Mouse (Mus musculus) CH12.LX (cell line): Measurements from ENCODE around the gene Pmepa1.

ENCODE experiments used
- CTCF ChIP-seq, 2 experiments: IDR thresholded peaks in 1 of 2; conservative IDR thresholded peaks in 1 of 2; 2 replicates each; pipeline ENCODE4 v1.5.1; 2011 to 2012; ENCODE audit warnings: low read depth in 2 of 2, low read length in 2 of 2, improper control_type of control experiment in 1 of 2, inconsistent platforms in 1 of 2, mild to moderate bottlenecking in 1 of 2, moderate library complexity in 1 of 2
- E2F4 ChIP-seq: IDR thresholded peaks from 2 replicates; pipeline ENCODE4 v1.6.1; 2011; ENCODE audit warnings: low read depth, low read length, improper control_type of control experiment; ENCODE audit not compliant: insufficient replicate concordance
- EP300 ChIP-seq: IDR thresholded peaks from 2 replicates; pipeline ENCODE4 v1.6.1; 2011; ENCODE audit warnings: low read length, improper control_type of control experiment
- GABPA ChIP-seq: IDR thresholded peaks from 2 replicates; pipeline ENCODE4 v1.6.1; 2012; ENCODE audit warnings: low read depth, low read length, improper control_type of control experiment, inconsistent platforms; ENCODE audit not compliant: insufficient replicate concordance
- HCFC1 ChIP-seq: IDR thresholded peaks from 2 replicates; pipeline ENCODE4 v1.6.1; 2012; ENCODE audit warnings: low read depth, mild to moderate bottlenecking, inconsistent platforms, low read length, improper control_type of control experiment
- JUND ChIP-seq: conservative IDR thresholded peaks from 2 replicates; pipeline ENCODE4 v1.6.1; 2011; ENCODE audit warnings: low read depth, low read length, improper control_type of control experiment
- MAFK ChIP-seq: IDR thresholded peaks from 2 replicates; pipeline ENCODE4 v1.6.1; 2011; ENCODE audit warnings: low read length, improper control_type of control experiment; ENCODE audit not compliant: insufficient replicate concordance
- MAX ChIP-seq: IDR thresholded peaks from 2 replicates; pipeline ENCODE4 v1.6.1; 2011; ENCODE audit warnings: low read length, improper control_type of control experiment
- NRF1 ChIP-seq: IDR thresholded peaks from 2 replicates; pipeline ENCODE4 v1.6.1; 2014; ENCODE audit warnings: low read depth, mild to moderate bottlenecking, inconsistent platforms, low read length, improper control_type of control experiment, moderate library complexity
- POLR2A ChIP-seq: IDR thresholded peaks from 2 replicates; pipeline ENCODE4 v1.6.1; 2011; ENCODE audit warnings: low read depth, mild to moderate bottlenecking, improper control_type of control experiment, low read length
- POLR2AphosphoS2 ChIP-seq: IDR thresholded peaks from 2 replicates; pipeline ENCODE4 v1.6.1; 2011; ENCODE audit warnings: low read depth, low read length, improper control_type of control experiment
- ZC3H11A ChIP-seq: IDR thresholded peaks from 2 replicates; pipeline ENCODE4 v1.6.1; 2012; ENCODE audit warnings: low read depth, mild to moderate bottlenecking, inconsistent platforms, low read length, improper control_type of control experiment

GRCm38 (mm10) chr2:173255810-173256551, 20.4 kb downstream of the Pmepa1 start:
- TF ChIP-seq POLR2A (no peak), EP300 (no peak), CTCF (conservative IDR thresholded peaks at IDR 0.05 in 1 of 2, IDR thresholded peaks at IDR 0.05 in 1 of 2; ENCODE audit: low read depth in 2 of 2, low read length in 2 of 2) (no peak), HCFC1 (no peak), GABPA (no peak), NRF1 (no peak), MAFK (no peak), MAX (no peak), JUND (no peak), ZC3H11A (no peak), E2F4 (no peak), POLR2AphosphoS2 (no peak)
